Mouse (Mus musculus) MEL (cell line): Measurements from ENCODE around the gene Smarcc2. TPM values are rescaled to one million over a fixed set of nuclear protein-coding genes. Genes with fewer than 3 reads are reported as not detected.

Experiments used
- DNase-seq: peaks from one replicate; pipeline ENCODE4 v3.0.0; 2011; ENCODE audit warnings: low read depth, low spot score
- H3K27ac ChIP-seq: 2 replicates; pipeline ENCODE4 v1.5.1; 2012; ENCODE audit warnings: low read depth, mild to moderate bottlenecking, control low read depth, low read length, moderate library complexity; ENCODE audit not compliant: control insufficient read depth
- H3K27me3 ChIP-seq, 2 experiments: fragments of 150-350 bp in 1 of 2; sonication (generic) in 1 of 2; 2 replicates each; pipeline ENCODE4 v1.6.1; 2012; ENCODE audit warnings: low read length in 2 of 2, mild to moderate bottlenecking in 2 of 2, improper control_type of control experiment in 1 of 2, moderate library complexity in 1 of 2; ENCODE audit not compliant: insufficient read depth in 2 of 2, control insufficient read depth in 1 of 2
- H3K36me3 ChIP-seq, 2 experiments: 2 replicates each; pipeline ENCODE4 v1.6.1; 2012 to 2014; ENCODE audit warnings: low read length in 2 of 2, improper control_type of control experiment in 1 of 2, inconsistent platforms in 1 of 2, mild to moderate bottlenecking in 1 of 2; ENCODE audit not compliant: insufficient read depth in 2 of 2, control insufficient read depth in 1 of 2
- H3K4me1 ChIP-seq, 2 experiments: fragments of 150-350 bp in 1 of 2; sonication (generic) in 1 of 2; 2 replicates each; pipeline ENCODE4 v1.6.1; 2012; ENCODE audit warnings: low read length in 2 of 2, improper control_type of control experiment in 1 of 2, mild to moderate bottlenecking in 1 of 2; ENCODE audit not compliant: insufficient read depth in 2 of 2, control insufficient read depth in 1 of 2
- H3K4me3 ChIP-seq, 2 experiments: fragments of 150-350 bp in 1 of 2; sonication (generic) in 1 of 2; 2 replicates each; pipeline ENCODE4 v1.5.1; 2012; ENCODE audit warnings: low read depth in 2 of 2, low read length in 2 of 2, mild to moderate bottlenecking in 2 of 2, moderate library complexity in 2 of 2, control low read depth in 1 of 2, improper control_type of control experiment in 1 of 2; ENCODE audit not compliant: control insufficient read depth in 1 of 2, insufficient read depth in 1 of 2
- H3K79me2 ChIP-seq: 2 replicates; pipeline ENCODE4 v1.6.1; 2012; ENCODE audit warnings: mild to moderate bottlenecking, low read length, moderate library complexity; ENCODE audit not compliant: control insufficient read depth, poor library complexity, insufficient read depth
- H3K9ac ChIP-seq: 2 replicates; pipeline ENCODE4 v1.6.1; 2012; ENCODE audit warnings: low read depth, mild to moderate bottlenecking, control low read depth, low read length, moderate library complexity; ENCODE audit not compliant: control insufficient read depth, poor library complexity, severe bottlenecking
- H3K9me3 ChIP-seq: fragments of 150-350 bp; sonication (generic); replicated peaks from 2 replicates; pipeline ENCODE4 v1.6.1; 2012; ENCODE audit warnings: mild to moderate bottlenecking, low read length, improper control_type of control experiment, moderate library complexity; ENCODE audit not compliant: insufficient read depth
- CHD2 ChIP-seq: IDR thresholded peaks from 2 replicates; pipeline ENCODE4 v1.6.1; 2011; ENCODE audit warnings: low read length, improper control_type of control experiment
- CTCF ChIP-seq, 3 experiments: IDR thresholded peaks in 2 of 3; conservative IDR thresholded peaks in 1 of 3; 2 replicates each; pipeline ENCODE4 v1.5.1; 2011 to 2012; ENCODE audit warnings: low read length in 3 of 3, low read depth in 2 of 3, mild to moderate bottlenecking in 2 of 3, improper control_type of control experiment in 1 of 3, inconsistent platforms in 1 of 3, mixed read lengths in 1 of 3, moderate library complexity in 1 of 3; ENCODE audit not compliant: control insufficient read depth in 1 of 3, insufficient read depth in 1 of 3, poor library complexity in 1 of 3, severe bottlenecking in 1 of 3
- E2F4 ChIP-seq: IDR thresholded peaks from 2 replicates; pipeline ENCODE4 v1.6.1; 2011; ENCODE audit warnings: low read depth, low read length, improper control_type of control experiment, borderline replicate concordance
- ETS1 ChIP-seq: IDR thresholded peaks from 2 replicates; pipeline ENCODE4 v1.6.1; 2012; ENCODE audit warnings: low read depth, mild to moderate bottlenecking, inconsistent platforms, low read length, improper control_type of control experiment, moderate library complexity
- JUND ChIP-seq: IDR thresholded peaks from 2 replicates; pipeline ENCODE4 v1.6.1; 2011; ENCODE audit warnings: low read depth, mild to moderate bottlenecking, improper control_type of control experiment, low read length
- MAX ChIP-seq: IDR thresholded peaks from 2 replicates; pipeline ENCODE4 v1.6.1; 2011; ENCODE audit warnings: low read length, improper control_type of control experiment
- MEF2A ChIP-seq: IDR thresholded peaks from 2 replicates; pipeline ENCODE4 v1.6.1; 2014; ENCODE audit warnings: low read depth, mild to moderate bottlenecking, inconsistent platforms, low read length, improper control_type of control experiment; ENCODE audit not compliant: poor library complexity, insufficient replicate concordance, severe bottlenecking; ENCODE audit errors: extremely low read depth
- MYB ChIP-seq: IDR thresholded peaks from 2 replicates; pipeline ENCODE4 v1.6.1; 2011; ENCODE audit warnings: mild to moderate bottlenecking, low read depth, low read length, improper control_type of control experiment
- MYC ChIP-seq: IDR thresholded peaks from 2 replicates; pipeline ENCODE4 v1.6.1; 2011; ENCODE audit warnings: low read depth, mild to moderate bottlenecking, low read length, improper control_type of control experiment, moderate library complexity
- NELFE ChIP-seq: IDR thresholded peaks from 2 replicates; pipeline ENCODE4 v1.6.1; 2011; ENCODE audit warnings: low read depth, low read length, improper control_type of control experiment
- POLR2A ChIP-seq, 2 experiments: IDR thresholded peaks; 2 replicates each; pipeline ENCODE4 v1.6.1; 2011 to 2012; ENCODE audit warnings: low read length in 2 of 2, mild to moderate bottlenecking in 2 of 2, control low read depth in 1 of 2, improper control_type of control experiment in 1 of 2, low read depth in 1 of 2, moderate library complexity in 1 of 2; ENCODE audit not compliant: control insufficient read depth in 1 of 2, insufficient read depth in 1 of 2, poor library complexity in 1 of 2
- POLR2AphosphoS2 ChIP-seq: IDR thresholded peaks from 2 replicates; pipeline ENCODE4 v1.6.1; 2011; ENCODE audit warnings: low read length, improper control_type of control experiment
- RAD21 ChIP-seq: IDR thresholded peaks from 2 replicates; pipeline ENCODE4 v1.6.1; 2011; ENCODE audit warnings: mild to moderate bottlenecking, low read depth, low read length, improper control_type of control experiment
- RCOR1 ChIP-seq: IDR thresholded peaks from 2 replicates; pipeline ENCODE4 v1.6.1; 2012; ENCODE audit warnings: low read depth, mild to moderate bottlenecking, inconsistent platforms, low read length, improper control_type of control experiment
- SIN3A ChIP-seq: IDR thresholded peaks from 2 replicates; pipeline ENCODE4 v1.6.1; 2012; ENCODE audit warnings: low read length, improper control_type of control experiment, inconsistent platforms
- ZKSCAN1 ChIP-seq: IDR thresholded peaks from 2 replicates; pipeline ENCODE4 v1.6.1; 2012; ENCODE audit warnings: low read depth, mild to moderate bottlenecking, inconsistent platforms, low read length, improper control_type of control experiment, moderate library complexity
- ZMIZ1 ChIP-seq: IDR thresholded peaks from 2 replicates; pipeline ENCODE4 v1.6.1; 2012; ENCODE audit warnings: low read depth, mild to moderate bottlenecking, inconsistent platforms, low read length, improper control_type of control experiment, moderate library complexity
- ZNF384 ChIP-seq: IDR thresholded peaks from 2 replicates; pipeline ENCODE4 v1.6.1; 2012; ENCODE audit warnings: low read depth, mild to moderate bottlenecking, inconsistent platforms, low read length, improper control_type of control experiment
- polyA plus RNA-seq, 2 experiments: library from polyadenylated mRNA; stranded (reverse) in 1 of 2; unstranded in 1 of 2; fragments of >175 nt in 1 of 2; fragments of >200 nt in 1 of 2; gene quantifications; 2 replicates each; pipeline versions ENCODE4 v1.2.1 to v1.2.4; 2012; ENCODE audit warnings: low replicate concordance in 2 of 2, low read depth in 1 of 2; ENCODE audit not compliant: insufficient read length in 2 of 2, insufficient read depth in 1 of 2, missing spikeins in 1 of 2
- total RNA-seq: library from RNA; depleted of rRNA; stranded (reverse); fragments of 300-350 nt; gene quantifications from 2 replicates; pipeline ENCODE4 v1.2.3, GENCODE M21; 2012

Gene Smarcc2
- total and polyA plus RNA-seq, 3 experiments: 24.8 to 226 (median 68.8) TPM

- Histone ChIP-seq H3K9me3 (no peaks in the 10 kb centered on the region), H3K27ac (no peak overlapping the region), H3K4me3 (no peak overlapping the region), H3K79me2 (no peaks in the 10 kb centered on the region), H3K36me3 (peaks cover 0 to 20% of the 10 kb centered on the region in 2 experiments; a peak in 2 of 4 replicates), H3K4me1 (peaks cover 10 to 21% of the 10 kb centered on the region in 2 experiments), H3K27me3 (no peaks in the 10 kb centered on the region), H3K9ac (no peak overlapping the region)
- TF ChIP-seq NELFE (no peak), ZKSCAN1 (no peak), E2F4 (no peak), POLR2A (IDR thresholded peaks at IDR 0.05; ENCODE audit: control insufficient read depth in 1 of 2, insufficient read depth in 1 of 2, low read depth in 1 of 2, low read length in 2 of 2, poor library complexity in 1 of 2) (no peak), POLR2AphosphoS2 (no peak), CHD2 (no peak), CTCF (IDR thresholded peaks at IDR 0.05 in 2 of 3, conservative IDR thresholded peaks at IDR 0.05 in 1 of 3; ENCODE audit: control insufficient read depth in 1 of 3, insufficient read depth in 1 of 3, low read depth in 2 of 3, low read length in 3 of 3, poor library complexity in 1 of 3, severe bottlenecking in 1 of 3) (peak; percentile 28 to 46 (median 39); a peak in 5 of 6 replicates), RCOR1 (no peak), ZMIZ1 (no peak), RAD21 (peak; percentile 9), ETS1 (no peak), MAX (no peak)
- no peak for DNase-seq
These were observed 46.9 kb downstream of the Smarcc2 start for GRCm38 (mm10) chr10:128505974-128506373.

- Histone ChIP-seq H3K9ac (no peak overlapping the region), H3K4me1 (peaks cover 10 to 21% of the 10 kb centered on the region in 2 experiments), H3K27ac (no peak overlapping the region), H3K79me2 (no peaks in the 10 kb centered on the region), H3K9me3 (no peaks in the 10 kb centered on the region), H3K36me3 (peaks cover 0 to 20% of the 10 kb centered on the region in 2 experiments; a peak in 2 of 4 replicates), H3K27me3 (no peaks in the 10 kb centered on the region), H3K4me3 (no peak overlapping the region)
- TF ChIP-seq ZNF384: no peak
- no peak for TF ChIP-seq POLR2A (IDR thresholded peaks at IDR 0.05; ENCODE audit: control insufficient read depth in 1 of 2, insufficient read depth in 1 of 2, low read depth in 1 of 2, low read length in 2 of 2, poor library complexity in 1 of 2)
- no peak for TF ChIP-seq POLR2AphosphoS2
- no peak for TF ChIP-seq ETS1
- TF ChIP-seq RCOR1: no peak
- TF ChIP-seq MYB: no peak
- no peak for TF ChIP-seq MAX
- TF ChIP-seq JUND: no peak
- TF ChIP-seq MYC: no peak
- no peak for TF ChIP-seq MEF2A
- no peak for TF ChIP-seq SIN3A
- DNase-seq: no peak
These were observed 49.2 kb downstream of the Smarcc2 start for GRCm38 (mm10) chr10:128508260-128508659.
